Mouse (Mus musculus) lung, adult 18-20 months (tissue): Measurements from ENCODE around the gene Gm10945.
A peak's percentile ranks its signal among the peaks of the same experiment; 100 is the strongest.

Experiments
- DNase-seq, 2 experiments: peaks; one replicate each; pipeline ENCODE4 v3.0.0; 2022; ENCODE audit warnings: mixed read lengths in 2 of 2

The Gm10945 gene

GRCm38 (mm10) chr10:6761287-6761811, at the start of gene Gm10945:
Gene Gm10945, minus strand, starts transcription at chr10:6761761.
- no peak for DNase-seq

- DNase-seq = no peak
These were observed 28.7 kb upstream of the Gm10945 start for GRCm38 (mm10) chr10:6790226-6790625.

- no peak for DNase-seq
These were observed 27.1 kb upstream of the Gm10945 start for GRCm38 (mm10) chr10:6788517-6789237.

- DNase-seq = no peak
These were observed 3.4 kb downstream of the Gm10945 start, which contains the start of gene Oprm1 for GRCm38 (mm10) chr10:6758206-6758605. Gene Oprm1, plus strand, starts transcription at chr10:6758506.

GRCm38 (mm10) chr10:6753375-6753774, 8.2 kb downstream of the Gm10945 start:
- peak in 1 of 2 experiments; percentile 2 for DNase-seq

DNA sequence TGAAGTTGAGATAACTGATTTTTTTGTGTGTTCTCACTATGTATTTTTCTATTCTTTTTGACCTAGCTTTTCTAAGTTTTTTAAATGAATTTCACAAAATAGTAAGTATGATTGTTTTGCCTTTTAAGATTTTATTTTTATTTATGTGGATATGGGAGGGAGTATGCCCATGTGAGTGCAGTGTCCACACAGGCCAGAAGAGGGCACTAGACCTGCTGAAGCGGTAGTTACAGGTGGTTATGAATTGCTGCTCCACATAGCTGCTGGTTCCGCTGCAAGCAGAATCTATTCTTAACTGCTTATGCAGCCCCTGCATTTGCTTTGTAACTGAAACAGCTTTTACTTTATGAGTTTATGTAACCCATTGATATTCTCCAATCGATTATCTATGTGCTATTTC, 33.1 kb downstream of the Gm10945 start:
- DNase-seq = no peak

DNA sequence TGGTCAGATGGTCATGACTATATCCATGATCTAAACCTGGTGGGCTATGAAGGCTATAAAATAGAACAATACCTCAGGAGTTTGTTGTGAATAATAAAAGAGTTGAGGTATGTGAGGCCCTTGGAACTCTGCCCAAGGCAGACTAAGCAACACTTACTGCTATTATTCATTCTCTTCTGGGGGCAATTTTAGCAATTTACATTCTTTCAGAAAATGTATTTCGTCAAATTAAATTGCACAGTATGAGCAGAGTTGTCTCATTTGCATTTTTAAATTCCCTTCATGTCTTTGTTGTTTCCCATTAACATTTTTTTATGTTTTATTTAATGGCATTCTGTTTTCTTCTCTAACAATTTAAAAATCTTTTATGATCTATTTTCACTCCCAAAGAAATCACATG, 37.8 kb downstream of the Gm10945 start:
- no peak for DNase-seq

GRCm38 (mm10) chr10:6717181-6717948, 44.2 kb downstream of the Gm10945 start:
- peak in 1 of 2 experiments; percentile 2 for DNase-seq

GRCm38 (mm10) chr10:6705226-6705885, 56.2 kb downstream of the Gm10945 start:
- DNase-seq = no peak

GRCm38 (mm10) chr10:6694218-6694850, 67.2 kb downstream of the Gm10945 start:
- peak in 1 of 2 experiments; percentile 6 for DNase-seq
